Mouse (Mus musculus): ENCODE results near the gene Add3. TPM values are rescaled to one million over a fixed set of nuclear protein-coding genes. Genes with fewer than 3 reads are reported as not detected.

The Add3 gene
- 74.0 and 74.7 TPM in 2 replicates for polyA plus RNA-seq (2015; fragmentation: Nextera tagmentation; extraction: Ambion mirVana)

GRCm38 (mm10) chr19:53140044-53140803 lies at the start of gene Add3:
Add3 (plus strand) TSS chr19:53140443.

Other genes starting within 250 kb of the Add3 start
- gene Xpnpep1, start 100.2 kb upstream of the Add3 start, polyA plus RNA-seq (2015; fragmentation: Nextera tagmentation; extraction: Ambion mirVana): 94.5 and 98.3 TPM in 2 replicates
- gene Mxi1, start 170.1 kb downstream of the Add3 start, polyA plus RNA-seq (2015; fragmentation: Nextera tagmentation; extraction: Ambion mirVana): 32.2 and 36.6 TPM in 2 replicates
- not detected in 2 replicates for gene Gm10197, start 231.3 kb downstream of the Add3 start, polyA plus RNA-seq (2015; fragmentation: Nextera tagmentation; extraction: Ambion mirVana)